Mouse (Mus musculus) embryonic stem cell, embryonic (primary cell): Measurements from ENCODE around the gene Tnfrsf25.

Experiments used
- CTCF ChIA-PET, 4 experiments: fragments of 300-600 bp in 2 of 4; fragments of 350-600 bp in 2 of 4; sonication (Branson Sonifier 250); formaldehyde crosslinking; loops; one replicate each; lab custom pipeline; 2022; ENCODE audit warnings: inconsistent platforms in 2 of 4; lab: Charles Lee
- POLR2A ChIA-PET, 4 experiments: fragments of 300-600 bp in 2 of 4; fragments of 350-600 bp in 2 of 4; sonication (Branson Sonifier 250); formaldehyde crosslinking; loops; one replicate each; lab custom pipeline; 2022; ENCODE audit warnings: antibody characterized with exemption in 4 of 4, inconsistent platforms in 1 of 4; lab: Charles Lee

Tnfrsf25 gene

DNA sequence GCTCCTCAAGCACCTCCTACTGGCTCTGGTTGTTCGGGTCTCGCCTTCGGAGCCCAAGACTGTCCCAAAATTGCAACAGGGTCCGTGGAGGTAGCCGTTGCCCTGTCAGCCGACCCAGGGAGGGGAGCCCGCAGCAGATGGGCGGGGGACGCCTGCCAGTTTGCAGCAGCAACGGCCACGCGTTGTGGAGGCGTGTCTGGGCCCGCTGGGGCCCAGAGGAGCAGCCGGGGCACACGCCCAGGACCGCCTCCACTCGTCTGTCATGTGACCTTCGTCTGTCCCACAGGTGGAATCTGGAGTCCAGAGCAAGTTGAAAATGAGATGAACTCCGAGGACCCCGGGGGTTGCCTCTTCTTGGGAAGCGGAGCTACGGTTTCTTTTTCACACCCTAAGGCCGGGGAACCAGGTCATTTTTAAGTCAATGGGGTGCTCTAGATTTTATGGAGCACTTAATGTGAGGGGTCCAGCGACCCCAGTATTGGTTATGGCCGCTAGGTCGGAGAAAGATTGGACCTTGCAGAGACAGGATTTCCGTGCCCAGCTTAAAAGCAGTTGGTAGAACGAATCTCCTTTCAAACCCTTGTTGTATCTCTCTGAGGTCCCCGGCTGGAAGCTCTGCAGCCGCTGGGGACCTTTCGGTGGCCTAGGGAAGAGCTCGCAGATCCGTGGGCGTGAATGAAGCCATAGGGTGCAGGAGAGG lies 43.0 kb downstream of the Tnfrsf25 start, which contains the start of gene Hes2:
TSS of gene Hes2 (plus strand) at position 283 of the 700 bp plus-strand sequence.
- ChIA-PET POLR2A (interaction anchor here in 3 of 4 experiments (0.5 to 2.0 kb wide), 10 partner anchors 10 to 129 kb away, joined by 3 to 11 read pairs (median 4); partner anchors contain the start of gene Acot7 (in 1 of the 3)), CTCF (interaction anchor here (0.5 to 3.5 kb wide), 26 partner anchors 11 to 1866 kb away, joined by 3 to 18 read pairs (median 4); partner anchors contain the start of gene Rnf207 (in 1 of the 4))

DNA sequence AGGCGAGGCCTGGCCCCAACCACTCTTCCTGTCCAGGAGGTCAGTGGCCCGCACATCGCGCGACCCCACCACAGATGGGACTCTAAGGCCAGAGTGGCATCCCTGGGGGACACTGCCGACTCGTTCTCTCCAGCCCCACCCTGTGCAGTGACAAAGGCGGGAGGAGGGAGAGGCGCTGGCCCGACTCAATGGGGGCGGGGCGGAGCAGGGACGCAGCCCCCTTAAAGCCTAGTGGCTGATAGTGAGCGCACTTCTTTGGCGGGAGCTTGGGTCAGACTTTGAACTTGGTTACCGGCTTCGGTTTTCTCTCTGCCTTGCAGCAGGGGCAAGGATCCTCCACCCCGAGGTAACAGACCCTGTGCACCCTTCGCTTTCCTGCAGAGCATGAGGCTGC lies 43.5 kb downstream of the Tnfrsf25 start:
- ChIA-PET POLR2A (interaction anchor here in 3 of 4 experiments (0.9 to 2.0 kb wide), 10 partner anchors 8 to 129 kb away, joined by 3 to 11 read pairs (median 4); partner anchors contain the start of gene Acot7 (in 1 of the 3)), CTCF (interaction anchor here (0.5 to 3.5 kb wide), 23 partner anchors 10 to 1867 kb away, joined by 3 to 18 read pairs (median 5); no protein-coding TSS in a partner anchor)

GRCm38 (mm10) chr4:152160748-152161147 lies 45.0 kb downstream of the Tnfrsf25 start:
- ChIA-PET CTCF (interaction anchor here (0.6 to 3.5 kb wide), 13 partner anchors 11 to 1720 kb away, joined by 3 to 18 read pairs (median 4); no protein-coding TSS in a partner anchor), POLR2A (interaction anchor here in 2 of 4 experiments (0.7 to 2.0 kb wide), 5 partner anchors 8 to 181 kb away, joined by 3 to 6 read pairs (median 3); no protein-coding TSS in a partner anchor)

GRCm38 (mm10) chr4:152161601-152162000 lies 45.9 kb downstream of the Tnfrsf25 start:
- ChIA-PET CTCF (interaction anchor here in 1 of 4 experiments (0.8 kb wide), 1 partner anchor 159 kb away, joined by 10 read pairs; no protein-coding TSS in a partner anchor), POLR2A (no interaction called here)

DNA sequence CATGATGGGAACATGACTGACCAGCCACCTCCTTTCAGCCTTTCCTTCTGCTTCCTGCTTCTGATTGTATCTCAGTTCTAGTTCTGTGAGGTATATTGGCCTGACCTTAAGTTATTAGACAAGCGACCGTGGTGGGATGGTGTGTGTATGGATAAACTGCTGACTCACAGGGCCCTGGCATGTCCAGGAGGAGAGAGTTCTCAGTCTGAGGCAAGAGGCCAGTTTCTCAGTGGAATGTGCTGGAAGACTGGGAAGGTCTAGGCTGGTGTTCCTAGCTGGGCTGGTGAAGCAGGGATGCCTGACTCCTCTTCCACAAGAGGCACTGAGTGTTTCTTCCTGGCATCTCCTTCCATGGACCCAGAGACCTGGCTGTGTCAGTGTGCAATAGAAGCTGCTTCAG lies 47.0 kb downstream of the Tnfrsf25 start:
- ChIA-PET POLR2A (interaction anchor here in 1 of 4 experiments (1.1 kb wide), 1 partner anchor 106 kb away, joined by 3 read pairs; no protein-coding TSS in a partner anchor), CTCF (interaction anchor here in 1 of 4 experiments (9.7 kb wide), 1 partner anchor 8 kb away, joined by 76 read pairs; no protein-coding TSS in a partner anchor)

GRCm38 (mm10) chr4:152165036-152165931 lies 49.5 kb downstream of the Tnfrsf25 start:
- POLR2A ChIA-PET: interaction anchor here in 3 of 4 experiments (0.6 to 2.3 kb wide), 8 partner anchors 11 to 203 kb away, joined by 3 to 6 read pairs (median 4); partner anchors contain the start of genes Espn (in 2 of the 3) and Acot7 (in 1 of the 3)
- CTCF ChIA-PET: interaction anchor here (0.6 to 9.7 kb wide), 68 partner anchors 9 to 382 kb away, joined by 3 to 76 read pairs (median 4); partner anchors contain the start of genes Espn (in 2 of the 4), Dnajc11 (in 1 of the 4), Icmt (in 1 of the 4) and Rnf207 (in 1 of the 4)

GRCm38 (mm10) chr4:152168052-152168451 lies 52.3 kb downstream of the Tnfrsf25 start:
- CTCF ChIA-PET: interaction anchor here (0.6 to 9.7 kb wide), 11 partner anchors 9 to 901 kb away, joined by 3 to 76 read pairs (median 5); partner anchors contain the start of gene Hes2 (in 1 of the 4)
- POLR2A ChIA-PET: interaction anchor here in 1 of 4 experiments (1.7 to 3.1 kb wide), 4 partner anchors 8 to 157 kb away, joined by 5 to 12 read pairs (median 6); partner anchors contain the start of gene Rpl22

GRCm38 (mm10) chr4:152169103-152169502 lies 53.4 kb downstream of the Tnfrsf25 start:
- ChIA-PET CTCF (interaction anchor here (0.6 to 9.7 kb wide), 26 partner anchors 10 to 266 kb away, joined by 3 to 92 read pairs (median 4); partner anchors contain the start of gene Hes2 (in 2 of the 4)), POLR2A (interaction anchor here in 3 of 4 experiments (0.6 to 3.1 kb wide), 14 partner anchors 9 to 182 kb away, joined by 3 to 12 read pairs (median 4); partner anchors contain the start of genes Acot7 (in 1 of the 3), Hes2 (in 1 of the 3) and Rpl22 (in 1 of the 3))
